Mouse (Mus musculus): ENCODE data around the gene Tbc1d2b. TPM values are rescaled to one million over a fixed set of nuclear protein-coding genes. Genes with fewer than 3 reads are reported as not detected.

Tbc1d2b gene
- polyA plus RNA-seq, 1 experiment from 2014 or later = 5.9 TPM

- Histone ChIP-seq H3K9ac (replicated peaks) (no peak overlapping the region), H3K9me3 (no peaks in the 10 kb centered on the region), H3K4me3 (replicated peaks) (no peak overlapping the region), H3K4me2 (replicated peaks) (no peak overlapping the region), H3K4me1 (replicated peaks) (no peaks in the 10 kb centered on the region), H3K27ac (no peak overlapping the region), H3K27me3 (no peaks in the 10 kb centered on the region), H3K36me3 (peaks cover 16% of the 10 kb centered on the region; the same call in 1 of the 2 replicates)
- 89% methylated on average over 6 of the region's 6 CpGs for WGBS
- no peak for ATAC-seq
Observed at GRCm38 (mm10) chr9:90208655-90209054, 61.9 kb downstream of the Tbc1d2b start.

- Histone ChIP-seq H3K4me2 (replicated peaks) (no peak overlapping the region), H3K36me3 (peaks cover 18% of the 10 kb centered on the region; the same call in 1 of the 2 replicates), H3K9me3 (no peaks in the 10 kb centered on the region), H3K27ac (no peak overlapping the region), H3K4me1 (replicated peaks) (no peaks in the 10 kb centered on the region), H3K9ac (replicated peaks) (no peak overlapping the region), H3K4me3 (replicated peaks) (no peak overlapping the region), H3K27me3 (no peaks in the 10 kb centered on the region)
- no peak for ATAC-seq
- WGBS = 91% methylated on average over 8 of the region's 8 CpGs
Observed at GRCm38 (mm10) chr9:90207808-90208207, 62.8 kb downstream of the Tbc1d2b start.

- no peak overlapping the region for H3K4me2 ChIP-seq (replicated peaks)
- ATAC-seq = peak; percentile 68
- H3K9ac ChIP-seq (replicated peaks) = no peak overlapping the region
- 43% methylated on average over 2 of the region's 2 CpGs for WGBS
- H3K4me3 ChIP-seq (replicated peaks) = no peak overlapping the region
- no peaks in the 10 kb centered on the region for H3K9me3 ChIP-seq
- no peaks in the 10 kb centered on the region for H3K4me1 ChIP-seq (replicated peaks)
- H3K27me3 ChIP-seq = no peaks in the 10 kb centered on the region
- peaks cover 27% of the 10 kb centered on the region for H3K36me3 ChIP-seq
- no peak overlapping the region for H3K27ac ChIP-seq
Observed at GRCm38 (mm10) chr9:90206500-90206899, 64.1 kb downstream of the Tbc1d2b start.

- WGBS = 59% methylated on average over 8 of the region's 8 CpGs
- no peaks in the 10 kb centered on the region for H3K9me3 ChIP-seq
Observed at GRCm38 (mm10) chr9:90204396-90204915, 66.1 kb downstream of the Tbc1d2b start.

GRCm38 (mm10) chr9:90203233-90203632 lies 67.4 kb downstream of the Tbc1d2b start:
- no peak overlapping the region for H3K4me3 ChIP-seq (replicated peaks)
- no peak for ATAC-seq
- H3K27ac ChIP-seq = no peak overlapping the region
- H3K36me3 ChIP-seq = peaks cover 54% of the 10 kb centered on the region
- no peak overlapping the region for H3K4me2 ChIP-seq (replicated peaks)
- no peaks in the 10 kb centered on the region for H3K4me1 ChIP-seq (replicated peaks)
- no peak overlapping the region for H3K9ac ChIP-seq (replicated peaks)
- WGBS = 84% methylated on average over 5 of the region's 5 CpGs
- no peaks in the 10 kb centered on the region for H3K27me3 ChIP-seq
- no peaks in the 10 kb centered on the region for H3K9me3 ChIP-seq

More at GRCm38 (mm10) chr9:90204396-90204915, 66.1 kb downstream of the Tbc1d2b start:
- H3K36me3 ChIP-seq = peaks cover 45% of the 10 kb centered on the region
- H3K4me2 ChIP-seq (replicated peaks) = no peak overlapping the region
- H3K4me3 ChIP-seq (replicated peaks) = no peak overlapping the region
- H3K4me1 ChIP-seq (replicated peaks) = no peaks in the 10 kb centered on the region
- H3K27ac ChIP-seq = no peak overlapping the region
- no peaks in the 10 kb centered on the region for H3K27me3 ChIP-seq
- no peak overlapping the region for H3K9ac ChIP-seq (replicated peaks)
- no peak for ATAC-seq

GRCm38 (mm10) chr9:90201541-90201940 lies 69.1 kb downstream of the Tbc1d2b start:
- Histone ChIP-seq H3K4me2 (replicated peaks) (no peak overlapping the region), H3K9me3 (no peaks in the 10 kb centered on the region), H3K4me3 (replicated peaks) (no peak overlapping the region), H3K27ac (no peak overlapping the region), H3K27me3 (no peaks in the 10 kb centered on the region), H3K4me1 (replicated peaks) (no peaks in the 10 kb centered on the region), H3K36me3 (peaks cover 70% of the 10 kb centered on the region), H3K9ac (replicated peaks) (no peak overlapping the region)
- 62% methylated on average over 4 of the region's 4 CpGs for WGBS
- ATAC-seq = 0 out of 2 replicates have a peak, but pooled peaks have one; percentile 1

GRCm38 (mm10) chr9:90201096-90201495 lies 69.5 kb downstream of the Tbc1d2b start:
- 80% methylated on average over 7 of the region's 7 CpGs for WGBS
- no peaks in the 10 kb centered on the region for H3K27me3 ChIP-seq
- no peak overlapping the region for H3K4me2 ChIP-seq (replicated peaks)
- H3K9me3 ChIP-seq = no peaks in the 10 kb centered on the region
- no peak overlapping the region for H3K9ac ChIP-seq (replicated peaks)
- peaks cover 74% of the 10 kb centered on the region for H3K36me3 ChIP-seq
- no peak overlapping the region for H3K4me3 ChIP-seq (replicated peaks)
- 0 out of 2 replicates have a peak, but pooled peaks have one; percentile 6 for ATAC-seq
- H3K27ac ChIP-seq = no peak overlapping the region
- no peaks in the 10 kb centered on the region for H3K4me1 ChIP-seq (replicated peaks)

- 93% methylated on average over 4 of the region's 4 CpGs for WGBS
- Histone ChIP-seq H3K27ac (no peak overlapping the region), H3K4me3 (replicated peaks) (no peak overlapping the region), H3K4me2 (replicated peaks) (no peak overlapping the region), H3K4me1 (replicated peaks) (no peaks in the 10 kb centered on the region), H3K36me3 (peaks cover 80% of the 10 kb centered on the region), H3K9me3 (no peaks in the 10 kb centered on the region), H3K9ac (replicated peaks) (no peak overlapping the region), H3K27me3 (no peaks in the 10 kb centered on the region)
- ATAC-seq = no peak
Observed at GRCm38 (mm10) chr9:90200501-90200900, 70.1 kb downstream of the Tbc1d2b start.

GRCm38 (mm10) chr9:90199611-90200010 lies 71.0 kb downstream of the Tbc1d2b start:
- no peak overlapping the region for H3K4me3 ChIP-seq (replicated peaks)
- no peaks in the 10 kb centered on the region for H3K9me3 ChIP-seq
- 96% methylated on average over 18 of the region's 18 CpGs for WGBS
- H3K36me3 ChIP-seq = peaks cover 84% of the 10 kb centered on the region
- no peak overlapping the region for H3K4me2 ChIP-seq (replicated peaks)
- no peaks in the 10 kb centered on the region for H3K27me3 ChIP-seq
- no peak overlapping the region for H3K9ac ChIP-seq (replicated peaks)
- no peak for ATAC-seq
- no peaks in the 10 kb centered on the region for H3K4me1 ChIP-seq (replicated peaks)
- no peak overlapping the region for H3K27ac ChIP-seq

- no peak overlapping the region for H3K27ac ChIP-seq
- no peak overlapping the region for H3K4me3 ChIP-seq (replicated peaks)
- H3K4me1 ChIP-seq (replicated peaks) = no peaks in the 10 kb centered on the region
- peaks cover 86% of the 10 kb centered on the region for H3K36me3 ChIP-seq
- no peak for ATAC-seq
- no peaks in the 10 kb centered on the region for H3K9me3 ChIP-seq
- no peak overlapping the region for H3K9ac ChIP-seq (replicated peaks)
- no peaks in the 10 kb centered on the region for H3K27me3 ChIP-seq
- 76% methylated on average over 10 of the region's 10 CpGs for WGBS
- H3K4me2 ChIP-seq (replicated peaks) = no peak overlapping the region
Observed at GRCm38 (mm10) chr9:90198531-90199449, 71.8 kb downstream of the Tbc1d2b start.

- no peaks in the 10 kb centered on the region for H3K27me3 ChIP-seq
- H3K4me3 ChIP-seq (replicated peaks) = no peak overlapping the region
- H3K4me1 ChIP-seq (replicated peaks) = no peaks in the 10 kb centered on the region
- ATAC-seq = no peak
- peaks cover 93% of the 10 kb centered on the region for H3K36me3 ChIP-seq
- H3K4me2 ChIP-seq (replicated peaks) = no peak overlapping the region
- no peaks in the 10 kb centered on the region for H3K9me3 ChIP-seq
- WGBS = 90% methylated on average over 7 of the region's 7 CpGs
- no peak overlapping the region for H3K9ac ChIP-seq (replicated peaks)
- no peak overlapping the region for H3K27ac ChIP-seq
Observed at GRCm38 (mm10) chr9:90197866-90198383, 72.7 kb downstream of the Tbc1d2b start.

GRCm38 (mm10) chr9:90197116-90197665 lies 73.4 kb downstream of the Tbc1d2b start:
- no peak for ATAC-seq
- Histone ChIP-seq H3K27me3 (no peaks in the 10 kb centered on the region), H3K4me3 (replicated peaks) (no peak overlapping the region), H3K9ac (replicated peaks) (no peak overlapping the region), H3K4me2 (replicated peaks) (no peak overlapping the region), H3K36me3 (peaks cover 98% of the 10 kb centered on the region), H3K9me3 (no peaks in the 10 kb centered on the region), H3K4me1 (replicated peaks) (no peaks in the 10 kb centered on the region), H3K27ac (no peak overlapping the region)
- WGBS = 88% methylated on average over 7 of the region's 7 CpGs

Measured in midbrain, embryonic 13.5 days (tissue).